Mouse (Mus musculus) liver, postnatal 0 days (tissue): ENCODE data around the gene Rpsa.

ENCODE experiments used
- CTCF ChIP-seq: sonication (generic); IDR thresholded peaks from 2 replicates; pipeline ENCODE4 v1.5.1; 2016; ENCODE audit warnings: antibody characterized with exemption, low read depth
- EP300 ChIP-seq: IDR thresholded peaks from 2 replicates; pipeline ENCODE4 v1.6.1; 2016; ENCODE audit warnings: antibody characterized with exemption, low read depth, mild to moderate bottlenecking

GRCm38 (mm10) chr9:120099304-120099703 lies 28.2 kb upstream of the Rpsa start:
- TF ChIP-seq EP300: no peak
- TF ChIP-seq CTCF: no peak
